Mouse (Mus musculus): ENCODE data around the gene Avil.

DNA sequence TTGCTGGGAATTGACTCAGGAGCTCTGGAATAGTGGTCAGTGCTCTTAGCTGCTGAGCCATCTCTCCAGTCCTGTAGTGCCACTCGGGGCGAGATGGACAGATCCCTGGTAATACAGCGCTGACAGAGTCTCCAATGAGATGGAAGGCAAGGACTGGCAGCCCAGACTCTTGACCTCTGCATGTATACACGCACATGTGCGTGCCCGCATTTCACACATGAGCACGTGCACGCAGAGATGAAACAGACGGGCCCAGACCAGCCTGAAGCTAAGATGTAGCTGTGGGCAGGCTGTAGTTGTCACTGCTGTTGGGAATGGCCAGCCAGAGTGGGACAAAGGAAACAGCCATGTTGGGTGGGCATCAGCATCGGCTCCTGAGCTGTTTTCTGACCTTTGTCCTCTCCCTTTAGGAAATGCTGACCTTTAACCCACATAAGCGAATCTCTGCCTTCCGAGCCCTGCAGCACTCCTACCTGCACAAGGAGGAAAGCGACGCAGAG, 66.1 kb downstream of the Avil start:
- TF ChIP-seq POLR2A (IDR thresholded peaks at IDR 0.05; ENCODE audit: low read depth, low read length) (no peak), CTCF (IDR thresholded peaks at IDR 0.05; ENCODE audit: extremely low read depth, insufficient read depth, insufficient read length, insufficient replicate concordance) (no peak)
